Mouse (Mus musculus) cerebellum, adult 8-10 months (tissue): ENCODE data around the gene Zfp30.

Experiments
- DNase-seq: peaks from one replicate; pipeline ENCODE4 v3.0.0; 2022

Zfp30 gene

DNA sequence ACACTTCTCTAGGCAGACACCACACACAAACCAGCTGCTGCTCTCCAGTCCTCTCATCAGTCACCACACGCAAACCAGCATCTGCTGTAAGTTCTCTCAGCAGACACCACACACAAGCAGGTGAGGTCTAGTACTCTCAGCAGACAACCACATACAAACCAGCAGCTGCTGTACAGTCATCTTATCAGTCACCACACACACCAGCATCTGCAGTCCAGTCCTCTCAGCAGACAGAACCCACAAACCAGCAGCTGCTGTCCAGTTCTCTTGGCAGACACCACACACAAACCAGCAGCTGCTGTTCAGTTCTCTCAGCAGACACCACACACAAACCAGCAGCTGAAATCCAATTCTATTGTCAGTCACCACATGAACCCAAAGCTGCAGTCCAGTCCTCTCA lies 53.0 kb downstream of the Zfp30 start:
- DNase-seq: no peak

- no peak for DNase-seq
Observed at GRCm38 (mm10) chr7:29839256-29839655, 55.5 kb downstream of the Zfp30 start.

GRCm38 (mm10) chr7:29842105-29842504 lies 58.3 kb downstream of the Zfp30 start:
- no peak for DNase-seq
